Mouse (Mus musculus): Measurements from ENCODE around the gene Opalin.

The Opalin gene

DNA sequence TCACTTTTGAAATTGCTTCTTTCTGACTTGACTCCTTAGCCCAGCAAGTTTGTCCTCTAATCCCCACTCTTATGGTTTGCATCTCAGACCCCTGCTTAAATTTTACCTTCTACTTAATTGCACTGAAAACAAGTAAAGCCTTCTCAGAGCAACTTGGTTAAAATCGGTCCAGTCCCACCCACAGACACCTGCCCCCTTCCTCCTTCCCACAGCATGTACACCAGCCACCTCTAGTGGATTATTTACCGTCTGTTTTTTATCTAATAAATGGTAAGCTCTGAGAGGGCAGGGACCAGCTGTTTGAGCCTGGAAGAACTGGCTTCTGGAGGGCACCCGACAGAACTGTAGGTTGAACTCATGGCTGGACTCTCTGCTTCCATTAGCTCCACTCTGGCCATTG is 56.4 kb downstream of the Opalin start:
- in situ Hi-C loops (cut with MseI, MboI) = no loop called here

DNA sequence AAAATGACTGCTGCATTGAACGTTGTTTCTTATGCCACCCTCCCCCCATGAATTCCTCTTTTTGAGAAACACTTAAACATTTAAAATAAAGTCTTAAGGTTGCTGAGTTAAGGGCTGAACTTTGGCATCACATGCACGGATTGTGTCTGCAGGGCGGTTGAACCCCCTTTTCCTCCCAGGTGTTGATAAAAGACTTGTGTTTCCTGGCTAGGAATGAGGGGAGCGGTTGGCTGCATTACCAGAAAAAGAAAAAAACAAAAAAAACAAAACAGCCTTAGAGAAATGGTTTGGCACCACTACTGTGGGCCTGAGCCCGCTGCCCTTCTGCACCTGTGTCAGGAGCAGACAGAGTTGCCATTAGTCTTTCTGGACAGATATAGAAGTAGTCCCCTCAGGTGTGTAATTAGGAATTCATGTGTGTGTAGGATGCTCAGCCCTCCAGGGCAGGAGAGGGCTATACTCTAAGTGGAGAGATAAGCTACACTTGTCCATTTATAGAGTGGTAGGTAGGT is 57.7 kb downstream of the Opalin start:
- in situ Hi-C loops (cut with MseI, MboI) = no loop called here

DNA sequence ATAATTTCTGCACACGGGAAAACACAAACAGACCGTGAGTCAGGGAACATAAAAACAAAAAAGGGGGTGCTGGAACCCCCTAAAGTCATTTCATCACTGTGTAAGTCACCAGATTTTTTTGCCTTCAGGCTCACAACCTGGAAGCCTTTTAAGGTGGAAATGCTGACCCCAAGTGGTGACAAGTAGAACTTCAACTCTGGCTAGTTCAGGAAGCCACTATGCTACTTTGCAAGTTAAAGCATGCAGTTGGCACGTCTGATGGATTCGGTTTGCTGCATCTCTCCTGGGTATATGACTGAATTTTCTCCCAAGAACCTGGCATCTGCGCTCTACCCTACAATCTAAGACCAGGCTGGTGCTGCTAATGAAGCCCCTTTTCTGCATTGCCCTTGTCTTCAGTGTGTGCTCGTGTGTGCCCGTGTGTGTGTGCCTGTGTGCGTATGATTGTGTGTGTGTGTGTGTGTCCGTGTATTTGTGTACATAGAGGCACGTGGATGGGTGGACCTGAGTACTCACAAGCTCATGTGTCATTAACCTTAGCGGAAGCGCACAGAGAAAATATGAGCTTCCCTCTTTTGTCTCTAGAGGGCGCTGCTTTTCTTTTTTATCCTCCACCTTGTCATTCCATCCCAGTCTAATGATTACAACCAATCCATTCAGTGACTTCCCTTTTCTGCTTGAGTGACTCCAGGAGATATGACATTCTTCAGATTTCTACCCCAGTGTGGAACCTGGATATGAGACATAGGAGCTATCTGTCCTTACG is 60.8 kb downstream of the Opalin start:
- in situ Hi-C loops (cut with MseI, MboI) = no loop called here

DNA sequence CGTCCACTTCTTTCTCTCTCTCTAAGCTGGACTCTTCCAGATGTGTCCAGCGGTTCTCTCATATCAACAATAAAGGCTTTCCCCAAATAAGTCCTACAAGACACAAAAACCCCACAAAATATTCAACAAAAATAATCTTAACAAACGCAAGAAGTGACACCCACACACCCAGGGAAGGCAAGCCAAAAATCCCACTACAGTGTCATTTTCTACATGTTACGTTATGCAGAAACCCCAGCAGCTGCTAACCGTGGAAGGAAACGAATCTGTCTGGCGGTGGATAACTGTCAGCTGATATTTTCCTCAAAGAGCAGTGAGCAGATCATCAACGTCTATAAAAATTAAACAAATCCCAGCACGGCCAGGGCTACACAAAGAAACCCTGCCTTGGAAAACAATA is 62.9 kb downstream of the Opalin start:
- in situ Hi-C loops (cut with MseI, MboI) = no loop called here

DNA sequence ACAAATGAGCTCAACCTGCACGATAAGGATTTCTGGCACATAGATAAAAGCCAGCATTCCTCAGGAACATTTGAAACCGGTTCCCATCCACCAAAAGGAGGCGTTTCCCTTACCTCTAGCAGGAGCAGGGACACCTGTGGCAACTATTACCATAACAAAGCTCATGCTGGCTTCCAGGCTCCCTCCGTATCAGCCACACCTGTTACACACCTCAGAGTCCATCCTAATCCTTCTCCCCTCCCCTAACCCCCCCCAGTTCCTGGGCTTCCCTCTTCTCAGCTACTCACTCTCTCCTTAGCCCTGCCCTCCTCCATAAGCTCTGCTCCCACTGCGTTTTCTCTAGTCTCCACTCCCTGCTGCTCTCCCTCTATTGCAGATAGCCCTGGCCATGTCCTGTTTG is 63.3 kb downstream of the Opalin start:
- in situ Hi-C loops (cut with MseI, MboI) = no loop called here

All from mouse trophoblast stem cell (cell line).